Mouse (Mus musculus) limb, embryonic 14.5 days (tissue): ENCODE results near the gene 4933428G20Rik. TPM values are rescaled to one million over a fixed set of nuclear protein-coding genes. Genes with fewer than 3 reads are reported as not detected.

ENCODE experiments used
- ATAC-seq: fragments of 200-750 bp; cut with Nextera tagmentation; 2 replicates; pipeline ENCODE4 v1.8.0; 2017; ENCODE audit warnings: low read depth, moderate number of reproducible peaks, moderate TSS enrichment; ENCODE audit not compliant: low FRiP score
- DNase-seq: peaks from one replicate; pipeline ENCODE4 v3.0.0-alpha.2; 2015; ENCODE audit warnings: low spot score
- H3K27ac ChIP-seq: fragments of 300-500 bp; sonication (generic); replicated peaks from 2 replicates; pipeline ENCODE4 v1.5.1; 2014; ENCODE audit warnings: low read depth, mild to moderate bottlenecking, low read length, moderate library complexity, mixed read lengths
- H3K27me3 ChIP-seq: fragments of 300-500 bp; sonication (generic); 2 replicates; pipeline ENCODE4 v1.6.1; 2014; ENCODE audit warnings: low read length, mixed read lengths; ENCODE audit not compliant: control insufficient read depth, insufficient read depth
- H3K36me3 ChIP-seq: fragments of 300-500 bp; sonication (generic); 2 replicates; pipeline ENCODE4 v1.6.1; 2014; ENCODE audit warnings: mild to moderate bottlenecking, low read length, moderate library complexity, mixed read lengths; ENCODE audit not compliant: control insufficient read depth, insufficient read depth
- H3K4me1 ChIP-seq: fragments of 300-500 bp; sonication (generic); 2 replicates; pipeline ENCODE4 v1.6.1; 2014; ENCODE audit warnings: antibody characterized with exemption, low read length, mixed read lengths; ENCODE audit not compliant: control insufficient read depth, insufficient read depth
- H3K4me2 ChIP-seq: fragments of 300-500 bp; sonication (generic); replicated peaks from 2 replicates; pipeline ENCODE4 v1.6.1; 2014; ENCODE audit warnings: low read depth, mild to moderate bottlenecking, low read length, moderate library complexity; ENCODE audit not compliant: severe bottlenecking
- H3K4me3 ChIP-seq: fragments of 300-500 bp; sonication (generic); replicated peaks from 2 replicates; pipeline ENCODE4 v1.5.1; 2014; ENCODE audit warnings: low read length
- H3K9ac ChIP-seq: fragments of 300-500 bp; sonication (generic); 2 replicates; pipeline ENCODE4 v1.6.1; 2014; ENCODE audit warnings: mild to moderate bottlenecking, low read depth, low read length, moderate library complexity; ENCODE audit not compliant: severe bottlenecking
- H3K9me3 ChIP-seq: fragments of 300-500 bp; sonication (generic); 2 replicates; pipeline ENCODE4 v1.6.1; 2016; ENCODE audit warnings: low read length; ENCODE audit not compliant: control insufficient read depth
- POLR2A ChIP-seq: fragments of 200-500 bp; IDR thresholded peaks from 2 replicates; pipeline ENCODE4 v1.8.0; 2012; ENCODE audit warnings: inconsistent platforms, mild to moderate bottlenecking, moderate library complexity, borderline replicate concordance; ENCODE audit not compliant: insufficient read depth, insufficient read length; ENCODE audit errors: extremely low read depth
- WGBS: fragments of 180-500 bp; shearing (Covaris S2); extraction: QIAGEN DNeasy Blood & Tissue Kit; methylation state at CpG from one replicate; pipeline ENCODE4 v1.1.7; 2014; 5-methylcytosine and 5-hydroxymethylcytosine counted together
- polyA plus RNA-seq, 2 experiments: library from polyadenylated mRNA; depleted of rRNA in 1 of 2; stranded (reverse) in 1 of 2; unstranded in 1 of 2; fragments of >200 nt; fragmentation: Nextera tagmentation in 1 of 2; extraction: Ambion mirVana in 1 of 2; gene quantifications; 2 replicates each; pipeline versions ENCODE4 v1.2.1 to v1.2.3; 2012 to 2014

The 4933428G20Rik gene
- polyA plus RNA-seq, 2 experiments, result 0.36 TPM; not detected in 1

- no peaks in the 10 kb centered on the region for H3K9me3 ChIP-seq
- no peak overlapping the region for H3K27ac ChIP-seq
- H3K4me3 ChIP-seq, result no peak overlapping the region
- ATAC-seq (no peak), DNase-seq (no peak)
- no peaks in the 10 kb centered on the region for H3K4me1 ChIP-seq
- WGBS, result 65% methylated on average over 24 of the region's 24 CpGs
- H3K27me3 ChIP-seq, result no peaks in the 10 kb centered on the region
- H3K36me3 ChIP-seq, result no peaks in the 10 kb centered on the region
- no peak overlapping the region for H3K9ac ChIP-seq
- no peak for TF ChIP-seq POLR2A
- no peak overlapping the region for H3K4me2 ChIP-seq
Measured at GRCm38 (mm10) chr11:97509715-97510485, 9.8 kb upstream of the 4933428G20Rik start.

- Histone ChIP-seq H3K4me2 (no peak overlapping the region), H3K4me3 (no peak overlapping the region), H3K36me3 (no peaks in the 10 kb centered on the region), H3K27ac (no peak overlapping the region), H3K9me3 (no peaks in the 10 kb centered on the region), H3K9ac (no peak overlapping the region), H3K27me3 (no peaks in the 10 kb centered on the region), H3K4me1 (no peaks in the 10 kb centered on the region)
- DNase-seq, result no peak
- ATAC-seq, result no peak
- no peak for TF ChIP-seq POLR2A
- 44% methylated on average over 5 of the region's 5 CpGs for WGBS
Measured at GRCm38 (mm10) chr11:97509058-97509457, 8.9 kb upstream of the 4933428G20Rik start.

- no peak overlapping the region for H3K9ac ChIP-seq
- WGBS, result 55% methylated on average over 3 of the region's 3 CpGs
- no peak overlapping the region for H3K27ac ChIP-seq
- H3K4me3 ChIP-seq, result no peak overlapping the region
- H3K4me1 ChIP-seq, result no peaks in the 10 kb centered on the region
- H3K36me3 ChIP-seq, result no peaks in the 10 kb centered on the region
- no peaks in the 10 kb centered on the region for H3K27me3 ChIP-seq
- DNase-seq (no peak), ATAC-seq (no peak)
- H3K9me3 ChIP-seq, result no peaks in the 10 kb centered on the region
- no peak for TF ChIP-seq POLR2A
- H3K4me2 ChIP-seq, result no peak overlapping the region
Measured at GRCm38 (mm10) chr11:97508198-97508597, 8.1 kb upstream of the 4933428G20Rik start.

GRCm38 (mm10) chr11:97506331-97506730 lies 6.2 kb upstream of the 4933428G20Rik start:
- WGBS, result 47% methylated on average over 8 of the region's 8 CpGs
- no peak overlapping the region for H3K4me2 ChIP-seq
- ATAC-seq, result no peak
- no peak for TF ChIP-seq POLR2A
- peaks cover 5% of the 10 kb centered on the region for H3K36me3 ChIP-seq
- no peaks in the 10 kb centered on the region for H3K4me1 ChIP-seq
- H3K4me3 ChIP-seq, result no peak overlapping the region
- DNase-seq, result no peak
- no peaks in the 10 kb centered on the region for H3K9me3 ChIP-seq
- no peak overlapping the region for H3K9ac ChIP-seq
- H3K27ac ChIP-seq, result no peak overlapping the region
- H3K27me3 ChIP-seq, result no peaks in the 10 kb centered on the region

- DNase-seq (no peak), ATAC-seq (no peak)
- Histone ChIP-seq H3K4me2 (no peak overlapping the region), H3K9ac (no peak overlapping the region), H3K27ac (no peak overlapping the region), H3K9me3 (no peaks in the 10 kb centered on the region), H3K36me3 (peaks cover 8% of the 10 kb centered on the region), H3K4me1 (peaks cover 3% of the 10 kb centered on the region), H3K27me3 (peaks cover 4% of the 10 kb centered on the region), H3K4me3 (no peak overlapping the region)
- no peak for TF ChIP-seq POLR2A
- WGBS, result 77% methylated on average over 4 of the region's 4 CpGs
Measured at GRCm38 (mm10) chr11:97505784-97506183, 5.6 kb upstream of the 4933428G20Rik start.
